Mouse (Mus musculus): ENCODE results near the gene Lsamp.

The Lsamp gene

GRCm38 (mm10) chr16:39984205-39984634 is at the start of gene Lsamp:
Gene Lsamp, plus strand, starts transcription at chr16:39984361.
- DNase-seq (ENCODE audit: low spot score) = peak; percentile 3

- no peak for DNase-seq (ENCODE audit: low spot score)
Measured at GRCm38 (mm10) chr16:39957686-39958085, 26.5 kb upstream of the Lsamp start.

- peak; percentile 4 for DNase-seq (ENCODE audit: low spot score)
Measured at GRCm38 (mm10) chr16:39972712-39973111, 11.4 kb upstream of the Lsamp start.

- DNase-seq (ENCODE audit: low spot score) = no peak
Measured at GRCm38 (mm10) chr16:39984635-39985291, 602 bp downstream of the Lsamp start.

GRCm38 (mm10) chr16:39988466-39988865 is 4.3 kb downstream of the Lsamp start:
- no peak for DNase-seq (ENCODE audit: low spot score)

GRCm38 (mm10) chr16:39994821-39995220 is 10.7 kb downstream of the Lsamp start:
- no peak for DNase-seq (ENCODE audit: low spot score)

GRCm38 (mm10) chr16:40008800-40009199 is 24.6 kb downstream of the Lsamp start:
- no peak for DNase-seq (ENCODE audit: low spot score)

DNA sequence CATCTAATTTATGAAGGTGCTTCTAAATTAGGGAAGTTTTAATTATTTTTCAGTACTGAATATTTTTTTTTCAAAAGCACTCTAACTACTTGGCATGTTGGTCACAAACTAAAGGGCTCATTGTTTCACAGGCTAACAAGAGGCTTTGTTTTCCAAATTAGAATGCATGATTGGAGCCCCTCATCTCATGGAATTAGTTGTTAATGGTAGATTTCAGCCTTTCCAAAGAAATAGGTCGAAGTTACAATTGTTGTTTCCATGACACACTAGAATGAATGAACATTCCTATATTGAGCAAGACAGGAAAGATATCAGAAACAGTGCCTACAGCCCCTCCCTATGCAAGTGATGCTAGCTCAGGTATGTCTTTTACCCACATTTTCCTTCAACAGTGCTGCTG is 26.9 kb downstream of the Lsamp start:
- DNase-seq (ENCODE audit: low spot score) = no peak

GRCm38 (mm10) chr16:40022611-40023010 is 38.5 kb downstream of the Lsamp start:
- DNase-seq (ENCODE audit: low spot score) = no peak

GRCm38 (mm10) chr16:40036719-40037118 is 52.6 kb downstream of the Lsamp start:
- no peak for DNase-seq (ENCODE audit: low spot score)

GRCm38 (mm10) chr16:40059546-40059945 is 75.4 kb downstream of the Lsamp start:
- no peak for DNase-seq (ENCODE audit: low spot score)

DNA sequence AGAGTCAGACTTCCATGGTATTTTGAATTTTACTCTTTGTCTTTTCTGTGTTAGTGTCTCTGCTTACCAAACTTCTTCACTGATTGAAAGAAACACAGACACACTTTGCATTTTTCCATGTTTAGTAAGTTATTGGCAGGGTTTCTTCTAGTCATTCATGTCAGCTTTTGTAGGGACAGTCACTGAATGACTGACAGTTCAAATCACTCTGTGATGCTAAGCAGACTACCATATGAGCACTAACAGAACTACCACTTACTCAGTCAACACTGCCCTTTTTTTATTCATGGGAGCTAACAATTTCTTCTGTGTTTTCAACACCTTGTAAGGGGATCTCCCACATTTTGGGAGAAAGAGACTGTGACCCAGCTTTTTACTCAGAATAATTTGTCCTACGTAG is 75.8 kb downstream of the Lsamp start:
- DNase-seq (ENCODE audit: low spot score) = no peak

GRCm38 (mm10) chr16:40060491-40060890 is 76.3 kb downstream of the Lsamp start:
- no peak for DNase-seq (ENCODE audit: low spot score)

DNA sequence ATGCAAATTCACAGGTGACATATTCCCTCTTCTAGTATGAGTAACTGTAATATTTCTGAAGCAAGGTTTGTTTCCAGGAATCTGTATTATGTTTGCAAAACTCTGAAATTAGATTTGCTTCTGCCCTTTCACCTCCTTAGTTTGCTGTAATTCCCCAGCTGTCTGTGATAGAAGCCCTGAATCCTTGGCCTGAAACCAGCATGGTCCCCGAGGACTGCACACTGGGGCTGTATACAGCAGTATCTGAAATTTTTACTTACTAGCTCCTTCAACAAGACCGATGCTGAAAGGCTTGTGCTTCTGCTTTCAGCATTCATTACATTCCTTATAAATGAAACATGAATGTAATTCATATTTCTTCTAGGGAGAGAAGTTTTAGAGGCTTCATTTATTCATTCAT is 91.4 kb downstream of the Lsamp start:
- no peak for DNase-seq (ENCODE audit: low spot score)

- DNase-seq (ENCODE audit: low spot score) = no peak
Measured at GRCm38 (mm10) chr16:40080224-40080623, 96.1 kb downstream of the Lsamp start.

- no peak for DNase-seq (ENCODE audit: low spot score)
Measured at GRCm38 (mm10) chr16:40104329-40104728, 120.2 kb downstream of the Lsamp start.

- DNase-seq (ENCODE audit: low spot score) = no peak
Measured at GRCm38 (mm10) chr16:40182918-40183317, 198.8 kb downstream of the Lsamp start.

DNA sequence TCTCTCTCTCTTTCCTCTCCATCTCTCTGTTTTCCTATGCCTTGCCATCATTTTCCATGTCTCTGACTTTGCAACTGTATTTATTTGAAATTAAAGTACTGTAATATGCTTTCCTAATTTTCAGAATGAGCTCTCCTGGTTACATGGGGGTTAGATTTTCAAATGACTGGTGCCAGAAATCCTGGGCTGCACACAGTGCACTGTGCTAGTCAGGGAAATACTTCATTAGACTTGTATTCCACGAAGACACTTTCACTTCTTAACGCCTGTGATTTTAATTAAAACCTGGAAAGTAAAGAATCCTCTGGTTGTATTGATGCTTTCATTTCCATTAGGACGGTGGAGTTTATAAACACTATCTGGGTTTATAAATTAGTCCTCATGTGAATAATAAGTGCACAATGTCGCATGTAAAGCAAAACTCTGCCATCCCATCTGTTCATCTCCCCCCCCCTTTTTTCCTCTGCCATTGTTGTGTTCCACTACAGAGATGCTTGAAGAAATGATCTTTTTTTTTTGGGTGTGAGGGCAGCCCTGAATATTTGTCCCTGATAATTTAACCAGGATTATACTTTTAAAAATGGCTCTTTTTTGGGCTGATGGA is 203.9 kb downstream of the Lsamp start:
- DNase-seq (ENCODE audit: low spot score) = no peak

GRCm38 (mm10) chr16:40194401-40194800 is 210.2 kb downstream of the Lsamp start:
- no peak for DNase-seq (ENCODE audit: low spot score)

GRCm38 (mm10) chr16:40194839-40195238 is 210.7 kb downstream of the Lsamp start:
- DNase-seq (ENCODE audit: low spot score) = no peak

GRCm38 (mm10) chr16:40228627-40229026 is 244.5 kb downstream of the Lsamp start:
- DNase-seq (ENCODE audit: low spot score) = no peak

DNA sequence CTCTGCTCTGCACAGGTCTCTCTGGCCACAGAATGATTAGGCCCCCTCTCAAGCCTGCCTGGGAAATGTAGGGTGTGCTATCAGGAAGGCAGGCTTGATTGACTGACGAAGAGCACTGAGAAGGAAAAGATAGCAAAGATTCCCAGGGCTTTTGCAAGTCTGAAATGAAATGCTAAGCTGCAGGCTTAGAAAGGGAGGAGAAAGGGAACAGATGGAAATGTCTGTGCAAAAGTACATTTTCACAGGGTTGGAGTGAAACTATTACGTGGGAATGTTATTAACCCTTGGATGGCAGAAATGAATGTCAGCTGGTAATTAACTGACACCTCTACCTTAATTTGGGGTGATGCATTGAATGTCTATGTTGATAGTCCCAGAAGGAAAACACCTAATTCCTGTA is 248.9 kb downstream of the Lsamp start:
- DNase-seq (ENCODE audit: low spot score) = no peak

DNA sequence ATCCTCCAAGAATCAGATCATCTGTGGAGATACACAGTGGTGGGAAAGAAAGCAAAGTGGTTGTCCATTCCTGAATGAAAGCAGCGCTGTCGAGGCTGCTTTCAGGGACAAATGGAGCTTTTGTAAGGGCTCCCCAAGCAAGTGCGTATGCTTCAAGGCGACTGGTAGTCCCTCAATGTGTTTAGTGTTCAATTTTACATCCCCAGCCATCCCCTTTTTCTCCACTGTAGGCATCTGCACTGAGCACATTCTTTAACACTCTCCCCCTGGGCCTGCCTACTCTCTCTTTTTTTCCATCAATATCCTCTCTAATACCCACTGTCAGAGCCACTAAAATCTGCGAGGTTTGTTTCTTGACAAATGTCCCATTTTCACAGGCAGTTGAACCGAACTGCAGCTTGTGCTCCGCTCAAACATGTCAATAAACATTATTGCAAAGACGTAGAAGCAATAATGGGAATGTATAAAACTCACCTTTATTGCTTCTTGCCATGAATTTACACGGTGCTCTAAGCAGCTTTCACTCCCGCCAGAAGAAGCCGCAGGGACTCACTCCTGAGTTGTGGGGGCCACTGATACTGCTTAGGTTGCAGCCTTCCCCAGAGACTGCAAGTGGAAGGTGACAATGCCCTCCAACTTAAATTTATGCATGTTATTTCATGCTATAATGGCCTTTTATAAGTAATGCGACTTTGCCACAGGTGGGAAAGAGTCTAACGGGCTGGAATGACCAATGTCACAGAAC is 250.2 kb downstream of the Lsamp start:
- DNase-seq (ENCODE audit: low spot score) = no peak

All from lung, postnatal 25 days (tissue).